Mouse (Mus musculus) CD4-positive helper T cell, adult 2 months (primary cell): ENCODE measurements around the gene Smarca2.

Experiments used
- DNase-seq: peaks from one replicate; pipeline ENCODE4 v3.0.0-alpha.2; 2012; ENCODE audit warnings: low read depth, missing footprints, low spot score

Smarca2 gene

DNA sequence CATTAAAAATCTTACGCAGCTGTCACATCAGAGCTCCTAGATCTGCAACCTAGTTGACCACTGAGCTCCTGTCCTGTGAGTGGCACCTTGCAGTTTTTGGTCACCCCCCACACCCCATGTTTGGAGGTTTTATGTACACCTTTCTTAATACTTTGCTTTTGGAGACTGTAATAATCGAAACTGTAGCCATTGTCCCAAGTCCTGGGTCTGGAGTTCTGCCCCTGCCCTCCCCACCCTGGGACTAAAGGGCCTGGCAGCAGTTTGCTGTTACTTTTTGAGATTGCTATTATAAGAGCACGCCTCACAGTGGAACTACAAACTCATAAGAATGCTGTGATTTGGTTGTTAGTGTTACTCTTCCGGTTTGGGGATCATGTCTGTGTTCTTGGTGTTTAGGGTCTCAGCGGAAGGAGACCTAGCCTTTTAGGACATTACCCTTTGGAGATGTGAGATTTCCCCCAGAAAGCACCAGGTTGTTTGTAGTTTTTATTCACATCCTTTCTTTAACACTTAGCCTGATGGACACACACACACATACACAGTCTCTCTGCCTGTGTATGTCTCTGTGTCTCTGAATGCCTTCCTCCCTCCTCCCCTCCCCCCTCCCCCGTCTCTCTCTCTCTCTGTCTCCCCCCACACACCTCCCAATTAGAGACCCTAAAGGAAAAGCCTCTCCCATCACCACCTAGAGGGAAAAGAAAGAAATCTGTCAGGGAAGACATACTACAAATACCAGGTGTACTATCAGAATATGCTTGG is 142.0 kb downstream of the Smarca2 start:
- DNase-seq, result peak; percentile 24

DNA sequence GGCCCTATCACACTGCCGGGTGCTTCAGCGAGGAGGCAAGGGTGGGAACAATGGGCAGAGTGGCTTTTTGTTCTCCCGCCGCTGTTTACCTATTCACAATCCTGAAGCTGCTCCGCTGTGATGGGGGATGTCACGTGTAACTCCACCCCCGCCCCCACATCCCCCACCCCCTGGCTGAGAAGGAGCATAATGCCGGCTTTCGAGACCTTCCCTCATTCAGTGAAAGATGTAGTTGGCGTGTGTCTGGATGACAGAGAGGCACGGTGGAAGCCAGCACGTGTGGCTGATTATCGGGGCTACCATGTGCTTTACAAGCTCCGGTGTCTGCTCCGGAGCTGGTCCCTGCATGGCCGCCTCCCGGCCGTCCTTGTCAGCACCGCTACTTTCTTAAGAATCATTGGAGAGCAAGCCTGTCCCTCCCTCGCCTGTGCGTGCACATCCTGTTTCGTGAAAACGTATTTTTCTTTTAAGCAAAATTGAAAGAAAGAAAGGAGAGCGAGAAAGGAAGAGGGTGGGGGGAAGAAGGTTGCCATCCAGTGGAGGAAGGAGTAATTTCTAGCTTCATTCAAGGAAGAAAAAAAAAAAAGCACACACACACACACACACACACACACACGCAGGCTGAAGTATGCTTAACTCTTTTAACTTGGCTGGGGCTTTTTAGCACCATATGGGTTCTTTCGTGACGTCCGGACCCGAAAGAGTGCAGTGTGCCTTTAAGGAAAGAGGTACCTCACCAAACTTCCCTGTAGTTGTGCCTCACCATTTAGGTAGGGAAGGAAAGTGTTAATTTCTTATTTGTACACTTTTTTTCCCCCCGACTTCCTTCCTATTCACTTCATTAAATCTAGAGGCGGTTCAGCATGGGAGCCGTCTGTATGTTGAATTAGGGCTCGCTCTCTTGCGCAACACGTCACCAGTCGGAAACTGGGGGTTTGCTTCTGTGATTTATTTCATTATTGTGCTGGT is 143.0 kb downstream of the Smarca2 start:
- DNase-seq, result peak; percentile 94

DNA sequence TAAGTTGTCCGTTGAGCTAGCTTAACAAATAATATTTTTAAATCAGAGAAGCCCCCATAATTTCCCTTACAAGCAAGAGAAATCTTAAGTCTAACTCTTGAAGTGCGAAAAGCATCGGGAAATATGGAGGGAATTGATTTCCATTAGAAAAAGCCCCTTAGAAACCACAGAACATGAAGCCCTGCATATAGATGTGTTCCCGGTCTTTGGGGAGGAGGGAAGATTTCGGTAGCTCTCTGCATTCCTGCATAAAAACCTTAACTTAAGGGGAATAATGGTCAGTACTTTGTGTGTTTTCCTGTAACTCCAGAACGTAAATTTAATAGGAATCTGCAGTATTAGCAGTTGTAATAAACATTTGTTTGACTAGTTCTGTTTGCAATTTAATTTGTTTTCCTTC is 143.8 kb downstream of the Smarca2 start:
- DNase-seq, result no peak

DNA sequence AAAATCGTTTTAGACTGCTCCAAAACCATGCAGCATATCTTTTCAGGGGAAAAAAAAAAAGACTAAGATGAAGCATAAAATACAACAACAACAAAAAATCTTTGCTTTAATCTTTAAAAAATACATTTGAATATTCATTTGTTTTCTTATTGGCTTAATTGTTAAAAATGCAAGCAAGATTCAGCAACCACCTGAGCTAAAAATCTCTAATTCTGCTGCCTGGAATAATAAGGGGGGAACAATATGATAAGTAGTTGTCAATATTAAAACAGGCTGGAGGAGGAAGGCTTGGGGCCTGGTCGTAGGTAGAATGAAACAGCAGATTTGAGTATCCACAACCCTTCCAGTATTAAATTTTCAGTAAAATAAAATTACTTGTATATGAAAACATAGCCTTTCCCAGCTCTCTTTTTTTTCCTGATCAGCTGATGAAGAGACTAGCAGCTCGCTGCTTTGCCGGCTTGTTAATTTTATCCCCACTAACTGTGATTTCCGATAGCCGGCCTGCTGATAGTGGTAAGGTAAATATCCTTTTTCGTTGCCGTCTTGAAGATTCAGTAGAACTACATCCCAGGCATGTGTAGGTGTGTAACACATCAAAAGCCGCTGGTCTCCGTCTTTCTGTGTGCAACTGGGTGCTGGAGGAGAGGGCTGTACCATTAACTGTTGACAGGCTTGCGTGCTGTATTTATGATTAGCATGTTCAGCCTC is 144.7 kb downstream of the Smarca2 start:
- peak; percentile 33 for DNase-seq

DNA sequence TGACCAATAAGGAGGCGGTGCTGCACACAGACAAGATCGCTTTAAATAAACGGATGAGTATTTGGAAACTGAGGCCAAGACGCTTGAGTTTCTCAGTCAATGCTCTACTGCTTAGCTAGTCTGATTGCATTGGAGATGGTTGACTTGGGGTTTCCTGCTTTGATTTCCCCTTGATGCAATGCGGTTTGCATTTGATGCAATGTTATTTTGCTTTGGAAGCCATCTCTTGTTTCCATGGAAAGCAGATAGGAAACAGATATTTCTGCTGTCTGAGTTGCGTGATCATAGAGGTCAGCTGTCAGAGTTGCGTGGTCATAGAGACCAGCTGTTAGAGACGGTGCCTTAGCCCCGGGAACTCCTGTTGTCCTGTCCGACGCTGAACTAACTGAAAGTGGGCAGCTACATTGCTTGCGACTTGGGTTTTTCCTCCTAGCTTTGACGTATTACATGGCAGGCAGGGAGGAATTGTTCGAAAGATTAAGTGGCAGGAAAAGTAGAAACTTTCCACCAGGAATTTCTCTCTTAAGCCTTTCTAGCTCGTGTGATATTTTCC is 147.8 kb downstream of the Smarca2 start:
- peak; percentile 76 for DNase-seq

DNA sequence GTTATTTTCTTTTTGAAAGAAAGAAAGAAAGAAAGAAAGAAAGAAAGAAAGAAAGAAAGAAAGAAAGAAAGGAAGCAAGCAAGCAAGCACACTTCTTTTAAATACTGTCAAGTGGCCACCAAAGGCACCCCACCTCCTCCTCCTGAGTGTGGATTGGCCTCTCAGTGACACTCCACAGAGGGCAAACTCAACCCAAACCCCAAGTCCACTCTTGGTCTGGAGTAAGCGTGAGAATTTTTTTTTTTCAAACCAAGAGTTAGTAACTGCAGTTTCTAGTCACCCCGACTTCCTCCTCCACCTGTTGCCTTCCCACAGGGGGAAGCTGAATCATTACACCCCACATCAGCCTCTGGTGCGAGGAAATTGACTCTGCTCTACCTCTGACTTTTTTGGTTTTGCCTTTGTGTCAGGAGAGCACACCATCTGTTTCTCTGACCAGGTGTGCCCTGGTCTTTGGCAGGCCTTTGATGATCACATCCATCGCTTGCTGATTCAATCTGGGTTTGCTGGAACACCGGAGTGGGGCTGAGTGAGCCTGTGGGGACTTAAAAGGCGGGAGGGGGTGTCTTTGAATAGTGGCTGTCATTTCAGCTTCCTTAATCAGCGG is 148.5 kb downstream of the Smarca2 start:
- DNase-seq, result peak; percentile 52

DNA sequence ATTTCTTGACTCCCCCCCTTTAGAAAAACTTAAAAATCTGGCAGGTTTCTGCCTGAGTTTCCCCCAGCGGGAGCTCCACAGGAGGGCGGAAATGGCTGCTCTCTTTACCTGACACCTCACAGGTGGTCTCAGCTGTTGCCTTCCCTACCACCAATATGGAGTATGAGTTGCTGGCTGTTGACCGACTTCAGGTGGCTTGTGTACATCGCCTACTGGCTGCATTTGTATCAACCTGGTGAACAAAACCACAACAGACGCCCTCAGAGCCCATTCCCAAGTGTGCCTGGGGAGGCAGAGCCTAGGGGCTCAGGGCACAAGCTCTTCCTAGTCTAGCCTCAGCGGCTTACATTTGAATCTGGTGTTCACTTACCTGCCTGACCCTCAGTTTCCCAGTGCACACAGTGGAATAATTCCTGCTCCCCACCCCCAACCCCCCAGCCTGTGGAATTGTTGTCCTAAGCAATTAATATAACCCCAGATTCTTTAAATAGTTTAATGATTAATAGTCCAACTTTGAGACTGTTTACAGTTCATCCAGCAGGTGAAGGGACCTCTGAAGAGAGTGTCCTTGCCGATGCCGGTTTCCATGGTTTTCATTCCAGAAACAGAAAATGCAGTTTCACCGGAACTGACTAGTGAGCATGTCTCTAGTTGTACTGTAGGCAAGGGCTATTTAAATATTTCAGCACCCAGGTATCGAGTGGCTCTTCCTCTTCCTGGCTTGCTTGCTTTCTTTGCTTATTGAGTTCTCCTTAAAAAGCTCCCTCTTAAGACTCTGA is 149.4 kb downstream of the Smarca2 start:
- DNase-seq, result peak; percentile 16

DNA sequence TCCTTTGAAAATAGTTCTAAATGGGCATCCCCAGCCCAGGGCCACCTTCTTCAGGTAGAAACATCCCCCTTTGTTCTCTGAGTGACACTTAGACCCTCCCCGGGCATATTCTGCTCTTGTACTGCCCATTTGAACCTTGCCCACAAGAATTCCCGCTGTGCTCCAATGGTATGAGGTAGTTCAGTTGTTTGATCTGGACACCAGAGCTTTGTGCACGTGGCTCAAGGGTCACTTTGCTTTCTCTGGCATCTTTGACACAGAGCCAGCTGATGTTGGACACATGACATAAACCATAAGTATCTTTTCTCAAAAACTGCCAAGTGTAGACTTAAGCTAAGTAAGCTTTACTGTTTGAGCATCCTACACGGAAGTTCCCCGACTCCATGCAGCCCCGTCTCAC is 151.1 kb downstream of the Smarca2 start:
- DNase-seq, result no peak

DNA sequence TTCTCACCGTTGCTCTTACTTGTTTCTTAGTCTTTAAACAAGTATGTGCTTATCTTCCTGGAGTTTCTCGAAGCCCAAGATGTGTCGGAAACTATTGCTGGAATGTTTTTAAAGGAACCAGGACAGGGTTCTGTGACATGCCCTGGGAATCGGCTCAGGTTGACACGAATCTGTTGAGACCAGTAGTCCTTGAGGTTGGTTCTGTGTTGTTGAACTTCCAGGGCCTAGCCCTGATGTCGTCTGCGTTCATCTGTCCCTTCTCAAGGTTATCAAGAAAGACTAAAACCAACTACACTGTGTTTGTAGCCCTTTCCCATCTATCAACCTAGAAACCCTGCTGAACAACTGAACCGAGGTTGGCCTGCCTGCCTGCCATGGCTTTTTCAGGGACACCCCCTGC is 151.5 kb downstream of the Smarca2 start:
- DNase-seq, result no peak

DNA sequence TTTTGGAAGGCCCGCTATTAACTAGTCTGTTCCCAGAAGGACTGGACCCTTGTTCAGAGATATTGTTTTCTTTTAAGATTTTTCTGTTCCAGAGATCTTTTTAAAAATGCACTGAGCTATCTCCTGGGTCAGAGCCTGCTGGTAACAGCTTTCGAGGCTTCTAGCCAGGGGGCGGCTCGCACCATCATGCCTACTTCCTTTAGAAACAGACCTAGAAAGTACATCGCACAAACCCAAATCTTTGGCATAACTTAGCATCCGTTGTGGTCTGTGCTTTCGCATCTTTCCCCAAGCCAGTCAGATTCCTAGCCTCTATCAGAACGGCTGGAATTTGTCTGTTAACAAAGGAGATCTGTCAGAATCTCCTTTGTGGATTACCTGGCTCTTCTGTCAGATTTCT is 153.3 kb downstream of the Smarca2 start:
- no peak for DNase-seq

DNA sequence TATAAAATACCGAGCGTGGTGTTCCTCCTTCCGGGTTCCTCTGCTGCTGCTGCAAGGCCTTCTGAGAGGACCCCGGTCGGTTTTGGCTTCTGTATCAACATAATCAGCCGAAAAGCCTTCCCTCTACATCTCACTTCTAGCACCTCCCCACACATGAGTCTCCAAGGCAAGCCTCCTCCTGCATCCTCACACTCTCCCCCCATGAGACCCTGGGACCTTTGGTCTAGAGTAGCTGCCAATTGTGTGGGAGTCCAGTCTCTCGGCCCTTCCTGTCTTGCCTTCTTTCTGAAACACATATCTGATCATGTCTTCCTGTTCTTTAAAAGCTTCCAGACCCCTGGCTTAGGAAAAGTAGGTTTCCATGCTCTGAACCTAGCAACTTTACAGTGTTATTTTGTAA is 153.8 kb downstream of the Smarca2 start:
- no peak for DNase-seq

DNA sequence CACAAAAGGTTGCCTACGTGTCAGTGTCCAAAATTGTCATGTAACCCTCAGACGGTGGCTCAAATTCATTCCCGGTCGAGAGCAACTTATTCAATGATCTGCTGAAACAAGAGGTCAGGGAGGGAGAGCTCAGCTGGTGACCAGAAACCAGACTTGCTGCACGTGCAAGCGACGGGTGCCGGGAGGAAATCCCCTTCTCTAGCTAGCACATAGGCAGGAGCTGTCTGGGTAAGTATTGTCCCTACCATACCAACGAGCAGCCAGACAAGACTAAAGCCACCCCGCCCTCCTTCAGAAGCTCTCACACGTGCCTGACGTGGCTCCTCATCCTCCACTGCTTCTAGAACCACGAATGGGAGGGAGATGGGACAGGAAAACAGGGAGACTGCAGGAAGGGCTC is 154.4 kb downstream of the Smarca2 start:
- no peak for DNase-seq

DNA sequence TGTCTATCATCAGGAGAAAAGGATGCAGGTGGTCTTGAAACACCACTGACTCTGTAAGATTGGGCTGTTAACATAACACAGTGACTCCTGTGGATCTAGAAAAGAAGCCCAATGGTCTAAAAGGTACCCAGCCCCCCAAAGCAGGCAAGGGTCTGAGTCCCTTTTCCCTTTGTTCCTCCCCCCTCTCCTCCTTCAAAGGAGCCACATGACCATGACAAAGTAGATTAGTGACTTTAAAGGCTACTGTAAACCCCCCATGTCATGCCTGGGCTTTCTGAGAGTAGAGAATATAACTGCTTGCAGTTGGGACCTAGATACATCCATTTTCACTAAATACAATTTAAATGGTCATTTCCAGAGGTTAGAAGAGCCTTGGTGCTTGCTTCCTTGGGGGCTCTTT is 156.4 kb downstream of the Smarca2 start:
- DNase-seq, result no peak

DNA sequence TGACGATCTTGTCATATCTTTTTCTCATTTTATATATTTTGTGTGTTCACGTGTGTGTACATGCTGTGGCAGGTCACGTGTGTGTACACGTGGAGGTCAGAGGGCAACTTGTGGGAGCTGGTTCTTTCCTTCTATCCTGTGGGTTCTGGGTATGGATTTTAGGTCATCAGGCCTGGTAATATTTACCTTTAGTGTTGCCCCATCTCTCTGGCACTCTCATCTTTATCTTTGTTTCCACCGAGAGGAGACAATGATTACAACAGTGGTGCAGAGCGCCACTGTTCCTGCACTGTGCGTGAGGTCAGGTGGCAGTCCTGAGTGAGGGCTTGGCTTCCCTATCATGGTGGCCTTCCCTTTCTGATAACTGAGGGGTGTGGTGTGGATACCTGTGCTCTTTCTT is 160.6 kb downstream of the Smarca2 start:
- DNase-seq, result no peak

DNA sequence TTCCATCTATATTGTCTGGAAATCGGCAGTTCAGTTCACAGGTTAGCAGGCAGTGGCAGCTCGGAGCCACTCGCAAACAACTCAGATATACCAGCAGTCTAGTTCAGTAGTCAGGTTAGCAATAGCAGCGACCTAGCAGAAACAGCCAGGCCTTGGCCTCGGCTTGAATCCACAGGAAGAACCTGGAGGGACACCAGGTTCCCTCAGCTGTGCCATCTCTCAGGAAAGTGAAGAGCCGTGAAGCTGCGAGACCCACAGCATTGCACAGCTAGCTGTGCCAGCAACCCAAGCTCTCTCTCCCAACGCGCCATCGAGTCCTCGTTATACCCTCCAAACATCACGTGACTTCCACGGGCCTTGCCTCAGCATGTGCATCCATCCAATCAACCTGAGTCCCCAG is 162.6 kb downstream of the Smarca2 start:
- no peak for DNase-seq

DNA sequence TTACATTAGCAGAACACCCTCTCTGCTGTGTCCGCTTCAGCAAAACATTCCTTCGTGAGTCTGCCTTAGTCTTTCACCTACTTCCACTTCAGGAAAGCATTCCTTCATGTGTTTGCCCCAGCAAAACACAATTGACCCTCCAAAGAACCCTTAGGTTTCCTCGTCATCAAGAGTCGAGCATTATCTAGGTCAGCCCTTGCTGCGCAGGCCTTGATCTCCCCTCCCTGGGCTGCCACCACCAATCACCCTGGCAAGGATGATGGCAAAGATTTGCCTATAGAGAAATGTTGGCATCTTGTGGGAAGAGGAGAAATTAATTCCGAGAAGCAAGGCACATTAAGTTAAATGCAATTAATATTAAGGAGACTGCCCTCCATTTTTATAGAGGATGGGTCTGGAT is 163.1 kb downstream of the Smarca2 start:
- no peak for DNase-seq

DNA sequence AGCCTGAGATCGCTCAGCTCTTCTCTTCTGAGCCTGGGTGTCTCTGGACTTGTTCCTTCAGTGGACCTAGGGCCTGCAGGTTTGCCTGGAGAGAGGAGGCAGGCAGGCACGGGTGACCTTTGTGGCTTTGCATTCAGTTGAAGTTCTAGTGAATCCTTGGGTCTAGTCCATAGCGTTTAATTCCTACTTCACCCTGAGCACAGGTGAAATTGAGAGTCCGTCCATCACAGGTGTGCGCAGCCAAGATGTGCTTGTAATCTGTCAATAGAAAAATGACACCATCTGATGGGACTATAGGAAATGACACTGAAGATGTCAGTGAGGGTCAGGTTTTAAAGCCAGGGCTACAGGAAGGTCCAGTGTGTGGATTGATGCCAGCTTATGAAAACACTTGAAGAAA is 164.0 kb downstream of the Smarca2 start:
- DNase-seq, result no peak

DNA sequence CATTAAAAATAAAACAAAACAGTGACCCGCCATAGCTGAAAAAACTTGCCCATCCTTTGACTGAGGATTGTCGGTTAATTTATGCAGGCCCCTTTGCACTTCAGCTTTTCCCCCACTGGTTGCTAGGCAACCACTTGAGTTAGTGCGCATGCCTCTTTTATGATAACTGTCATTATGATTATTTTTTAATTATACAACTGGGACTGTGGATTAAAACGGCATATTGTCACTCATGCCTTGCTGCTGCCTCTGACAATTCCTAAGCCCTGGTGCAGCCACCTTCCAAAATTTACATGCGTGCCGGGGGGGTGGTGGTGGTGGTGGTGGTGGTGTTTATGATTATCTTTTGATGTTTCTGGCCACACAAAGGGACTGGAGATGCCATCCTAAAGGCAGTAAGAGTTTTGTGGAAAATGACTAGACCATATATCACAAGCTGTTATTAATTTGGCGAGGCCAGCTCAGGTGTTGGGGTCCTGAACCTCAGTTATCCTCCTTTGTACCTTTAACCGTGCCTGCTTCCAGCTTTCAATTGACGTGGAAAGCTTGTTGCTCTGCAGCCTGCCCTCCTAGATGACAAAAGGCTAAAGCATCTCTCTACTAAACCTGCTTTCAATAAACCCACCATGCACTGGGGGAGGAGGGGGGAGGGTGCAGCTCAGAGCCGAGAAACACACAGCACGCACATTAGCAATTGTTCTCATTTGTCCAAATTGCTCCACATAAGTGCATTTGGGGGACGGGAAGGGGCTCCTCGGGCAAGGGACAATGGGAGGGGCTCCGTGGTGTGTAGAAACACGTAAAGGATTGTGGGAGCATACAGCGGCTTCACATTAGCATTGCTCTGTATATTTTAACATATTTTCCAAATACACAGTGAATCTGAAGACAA is 165.0 kb downstream of the Smarca2 start:
- DNase-seq, result no peak

DNA sequence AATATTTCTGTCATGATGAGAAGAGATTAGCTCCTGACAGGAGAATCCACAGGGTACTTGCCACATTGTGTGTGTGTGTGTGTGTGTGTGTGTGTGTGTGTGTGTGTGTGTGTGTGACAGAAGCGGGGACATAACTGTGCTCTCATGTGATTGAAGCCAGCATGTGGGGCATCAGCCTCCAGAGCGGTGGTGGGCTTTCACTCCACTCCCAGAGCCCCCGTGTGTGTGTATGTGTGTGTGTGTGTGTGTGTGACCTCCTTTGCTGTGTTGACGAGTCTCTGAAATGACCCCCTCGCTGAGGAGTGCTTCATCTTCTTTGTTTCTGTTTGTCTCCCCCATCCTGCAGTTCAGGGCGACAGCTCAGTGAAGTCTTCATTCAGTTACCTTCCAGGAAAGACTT is 165.7 kb downstream of the Smarca2 start:
- no peak for DNase-seq
